Comparison of ENCODE assay signal across 9 mouse cellular contexts in the genomic region with DNA sequence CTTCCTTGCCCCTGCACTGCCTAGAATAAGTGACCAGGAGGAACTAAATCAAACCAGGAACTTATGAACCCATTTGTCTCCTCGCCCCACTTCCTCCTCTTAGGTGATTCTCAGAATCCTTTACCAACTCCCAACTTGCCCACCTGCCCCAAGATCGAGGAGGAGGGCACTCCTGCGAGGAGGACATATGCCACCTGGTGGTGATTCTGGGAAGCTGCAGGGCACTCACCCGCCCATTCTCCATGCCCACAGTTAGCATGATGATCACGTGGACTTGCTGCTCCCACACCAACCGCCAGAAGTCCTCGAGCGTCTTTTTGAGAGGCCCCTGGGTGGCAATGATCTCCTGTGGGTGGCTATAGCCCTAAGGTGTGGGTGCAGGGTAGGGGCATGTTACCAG. TPM values are rescaled to one million over a fixed set of nuclear protein-coding genes. Genes with fewer than 3 reads are reported as not detected.
A peak's percentile ranks its signal among the peaks of the same experiment; 100 is the strongest.
DNase-seq lines count a peak whose midpoint lies in the region; ATAC-seq and TF ChIP-seq lines count a peak whose summit lies in the region.
"Had no signal": no experiment of that assay in that cellular context is flagged by ENCODE, and none has a peak within 500 bp of the region (broad histone marks: within the 10 kb centered on the region; RNA-seq: fewer than 3 reads in every experiment).

No protein-coding gene starts in this region.

- 0 out of 2 replicates have a peak, but pooled peaks have one; percentile 41 for ATAC-seq in forebrain, embryonic 13.5 days
- ATAC-seq in neural tube, embryonic 12.5 days (ENCODE audit: low FRiP score, low read depth), result peak; percentile 46; the same call in 1 of the 2 replicates

- peak; percentile 45 for DNase-seq in gastrocnemius, adult 2 months
- DNase-seq in gastrocnemius, postnatal 36 days, result no peak
- DNase-seq in A20 (ENCODE audit: low read depth, low spot score), result peak; percentile 73
- DNase-seq in T-cell, adult 2 months (ENCODE audit: low spot score), result peak; percentile 68
- peak; percentile 36 for DNase-seq in liver, adult 2 months (ENCODE audit: extremely low read depth, low read depth, low spot score)
- DNase-seq in ovary, postnatal 10 days (ENCODE audit: low spot score), result no peak

- no peak overlapping the region for H3K9ac ChIP-seq in forebrain, embryonic 13.5 days
- H3K9ac ChIP-seq in liver, adult 2 months (ENCODE audit: low read depth, low read length), result no peak overlapping the region
- H3K9ac ChIP-seq in neural tube, embryonic 12.5 days, result no peak overlapping the region
- H3K9ac ChIP-seq: limb, embryonic 12.5 days had no signal

- H3K79me2 ChIP-seq in liver, adult 2 months (ENCODE audit: control insufficient read depth, insufficient read depth, low read length), result no peaks in the 10 kb centered on the region

- H3K9me3 ChIP-seq in forebrain, embryonic 13.5 days (replicated peaks), result no peaks in the 10 kb centered on the region
- H3K9me3 ChIP-seq in neural tube, embryonic 12.5 days, result no peaks in the 10 kb centered on the region
- H3K9me3 ChIP-seq: limb, embryonic 12.5 days had no signal

- H3K36me3 ChIP-seq in forebrain, embryonic 13.5 days (ENCODE audit: poor library complexity, severe bottlenecking), result no peaks in the 10 kb centered on the region
- H3K36me3 ChIP-seq in liver, adult 2 months (ENCODE audit: control insufficient read depth, insufficient read depth, low read length), result no peaks in the 10 kb centered on the region
- no peaks in the 10 kb centered on the region for H3K36me3 ChIP-seq in neural tube, embryonic 12.5 days
- H3K36me3 ChIP-seq: limb, embryonic 12.5 days had no signal

- 8% methylated on average over 8 of the region's 8 CpGs for WGBS in forebrain, embryonic 13.5 days
- WGBS in liver, adult 2 months, result 10% methylated on average over 8 of the region's 8 CpGs
- WGBS in neural tube, embryonic 12.5 days, result 10% methylated on average over 8 of the region's 8 CpGs

- TF ChIP-seq CTCF in gastrocnemius, adult 2 months (IDR thresholded peaks at IDR 0.05), result peak; percentile 92; the same call in 1 of the 2 replicates
- peak; percentile 95 for TF ChIP-seq CTCF in liver, adult 2 months (IDR thresholded peaks at IDR 0.05; ENCODE audit: low read depth, low read length)

- intact Hi-C loops in gastrocnemius, adult 2 months (cut with DNase I), result loop anchor here (1.0 kb wide), 1 partner anchor 24 kb away; no protein-coding TSS in a partner anchor
- intact Hi-C loops in gastrocnemius, postnatal 36 days (cut with DNase I), result no loop called here

- H3K4me1 ChIP-seq in forebrain, embryonic 13.5 days, result peaks cover 3% of the 10 kb centered on the region; the same call in 1 of the 2 replicates
- no peaks in the 10 kb centered on the region for H3K4me1 ChIP-seq in liver, adult 2 months (ENCODE audit: control insufficient read depth, insufficient read depth, low read length)
- H3K4me1 ChIP-seq in neural tube, embryonic 12.5 days, result no peaks in the 10 kb centered on the region
- H3K4me1 ChIP-seq: limb, embryonic 12.5 days had no signal

- no peak overlapping the region for H3K4me3 ChIP-seq in gastrocnemius, adult 2 months
- no peak overlapping the region for H3K4me3 ChIP-seq in forebrain, embryonic 13.5 days
- H3K4me3 ChIP-seq in liver, adult 2 months (ENCODE audit: insufficient read depth, low read depth, low read length), result no peak overlapping the region
- no peak overlapping the region for H3K4me3 ChIP-seq in neural tube, embryonic 12.5 days
- H3K4me3 ChIP-seq: limb, embryonic 12.5 days had no signal

- no peak overlapping the region for H3K27ac ChIP-seq in gastrocnemius, adult 2 months
- H3K27ac ChIP-seq in forebrain, embryonic 13.5 days, result no peak overlapping the region
- no peak overlapping the region for H3K27ac ChIP-seq in liver, adult 2 months (replicated peaks; ENCODE audit: insufficient read depth, low read depth, low read length)
- H3K27ac ChIP-seq in neural tube, embryonic 12.5 days, result no peak overlapping the region
- H3K27ac ChIP-seq: limb, embryonic 12.5 days had no signal

- no peak for TF ChIP-seq POLR2A in liver, adult 2 months (IDR thresholded peaks at IDR 0.05; ENCODE audit: extremely low read depth, insufficient read depth, low read length)

- no peak overlapping the region for H3K4me2 ChIP-seq in forebrain, embryonic 13.5 days
- H3K4me2 ChIP-seq in neural tube, embryonic 12.5 days (replicated peaks), result no peak overlapping the region
- H3K4me2 ChIP-seq: limb, embryonic 12.5 days had no signal

- 0 out of 2 replicates have a peak, but pooled peaks cover 6% of the 10 kb centered on the region for H3K27me3 ChIP-seq in forebrain, embryonic 13.5 days
- no peaks in the 10 kb centered on the region for H3K27me3 ChIP-seq in liver, adult 2 months (ENCODE audit: control insufficient read depth, insufficient read depth, low read length)
- 0 out of 2 replicates have a peak, but pooled peaks cover 3% of the 10 kb centered on the region for H3K27me3 ChIP-seq in neural tube, embryonic 12.5 days (replicated peaks)
- H3K27me3 ChIP-seq: limb, embryonic 12.5 days had no signal

RNA-seq across cellular contexts. Expression of a gene that starts 7.6 kb away (rescaled TPM):
- under 1 TPM; 0.08 to 0.86 TPM for total RNA-seq in gastrocnemius, adult 2 months (2021)
- under 1 TPM; 0.39 to 0.51 TPM for total RNA-seq in gastrocnemius, postnatal 36 days (2021)
- polyA plus RNA-seq in forebrain, embryonic 13.5 days (2015; fragmentation: Nextera tagmentation; extraction: Ambion mirVana), result 0.15 and 0.30 TPM in 2 replicates
- under 0.01 TPM in 2 replicates for total RNA-seq in liver, adult 2 months (2014; rRNA removed)
- 0.05 TPM in 1 of 2 replicates, not detected in the other for polyA plus RNA-seq in liver, adult 2 months (2012; rRNA removed)
- 0.96 and 1.1 TPM in 2 replicates for polyA plus RNA-seq in neural tube, embryonic 12.5 days (2016; fragmentation: Nextera tagmentation; extraction: Ambion mirVana)

RNA-seq across cellular contexts. Expression of a gene that starts 19.8 kb away (rescaled TPM):
- total RNA-seq in gastrocnemius, adult 2 months (2021), result under 1 TPM in 1 of 2 experiments, not detected in 1; 0.17 TPM
- total RNA-seq in gastrocnemius, postnatal 36 days (2021), result under 1 TPM; 0.27 to 0.56 TPM
- 0.34 and 0.53 TPM in 2 replicates for polyA plus RNA-seq in forebrain, embryonic 13.5 days (2015; fragmentation: Nextera tagmentation; extraction: Ambion mirVana)
- 0.28 and 0.54 TPM in 2 replicates for total RNA-seq in liver, adult 2 months (2014; rRNA removed)
- polyA plus RNA-seq in liver, adult 2 months (2012; rRNA removed), result 0.44 and 1.4 TPM in 2 replicates
- polyA plus RNA-seq in neural tube, embryonic 12.5 days (2016; fragmentation: Nextera tagmentation; extraction: Ambion mirVana), result 1.1 and 1.2 TPM in 2 replicates

RNA-seq across cellular contexts. Expression of a gene that starts 34.0 kb away (rescaled TPM):
- 10 to 100 TPM; 16.5 to 17.8 TPM for total RNA-seq in gastrocnemius, adult 2 months (2021)
- total RNA-seq in gastrocnemius, postnatal 36 days (2021), result 10 to 100 TPM; 15.6 to 16.9 TPM
- polyA plus RNA-seq in forebrain, embryonic 13.5 days (2015; fragmentation: Nextera tagmentation; extraction: Ambion mirVana), result 161 and 162 TPM in 2 replicates
- 3.2 and 5.4 TPM in 2 replicates for total RNA-seq in liver, adult 2 months (2014; rRNA removed)
- polyA plus RNA-seq in liver, adult 2 months (2012; rRNA removed), result 13.1 and 15.2 TPM in 2 replicates
- 185 and 197 TPM in 2 replicates for polyA plus RNA-seq in neural tube, embryonic 12.5 days (2016; fragmentation: Nextera tagmentation; extraction: Ambion mirVana)

RNA-seq across cellular contexts. Expression of a gene that starts 54.8 kb away (rescaled TPM):
- under 1 TPM; 0.38 to 0.56 TPM for total RNA-seq in gastrocnemius, adult 2 months (2021)
- under 1 TPM; 0.26 to 0.42 TPM for total RNA-seq in gastrocnemius, postnatal 36 days (2021)
- not detected in 2 replicates for polyA plus RNA-seq in forebrain, embryonic 13.5 days (2015; fragmentation: Nextera tagmentation; extraction: Ambion mirVana)
- total RNA-seq in liver, adult 2 months (2014; rRNA removed), result 0.07 TPM in 1 of 2 replicates, not detected in the other
- 0.04 TPM in 1 of 2 replicates, not detected in the other for polyA plus RNA-seq in liver, adult 2 months (2012; rRNA removed)
- 0.11 and 0.16 TPM in 2 replicates for polyA plus RNA-seq in neural tube, embryonic 12.5 days (2016; fragmentation: Nextera tagmentation; extraction: Ambion mirVana)
- polyA plus RNA-seq: limb, embryonic 12.5 days had no signal

Comparison
In these comparisons a context has a peak if more than half of its experiments do, and no peak if none do; other contexts are left out.
1. DNase-seq: peak in gastrocnemius, adult 2 months (single experiment), A20 (single experiment), T-cell, adult 2 months (single experiment) and liver, adult 2 months (single experiment); none in gastrocnemius, postnatal 36 days (0 of 2) and ovary, postnatal 10 days (single experiment).